In genomic region chr13:62926479-62926878, GRCm38 (mm10) we compare ENCODE assay signal across 9 mouse cellular contexts. TPM values are rescaled to one million over a fixed set of nuclear protein-coding genes. Genes with fewer than 3 reads are reported as not detected.
DNase-seq lines count a peak whose midpoint lies in the region; ATAC-seq and TF ChIP-seq lines count a peak whose summit lies in the region.
"Had no signal": no experiment of that assay in that cellular context is flagged by ENCODE, and none has a peak within 500 bp of the region (broad histone marks: within the 10 kb centered on the region; RNA-seq: fewer than 3 reads in every experiment).

No protein-coding gene starts in this region.

- no peak for ATAC-seq in liver, embryonic 11.5 days (replicated peaks; ENCODE audit: low FRiP score)
- peak; percentile 67; the same call in 1 of the 2 replicates for ATAC-seq in hindbrain, embryonic 16.5 days
- ATAC-seq in midbrain, postnatal 0 days (ENCODE audit: low FRiP score), result 0 out of 2 replicates have a peak, but pooled peaks have one; percentile 28
- ATAC-seq in erythroblast, adult 5-6 weeks (replicated peaks; ENCODE audit: low FRiP score, poor library complexity, severe bottlenecking), result no peak

- H3K9me3 ChIP-seq in liver, embryonic 11.5 days (ENCODE audit: control insufficient read depth, low read length), result no peaks in the 10 kb centered on the region
- no peaks in the 10 kb centered on the region for H3K9me3 ChIP-seq in hindbrain, embryonic 16.5 days (ENCODE audit: control insufficient read depth, low read length)
- no peaks in the 10 kb centered on the region for H3K9me3 ChIP-seq in limb, embryonic 10.5 days (replicated peaks)
- H3K9me3 ChIP-seq in midbrain, postnatal 0 days (ENCODE audit: low read length), result no peaks in the 10 kb centered on the region
- H3K9me3 ChIP-seq: embryonic facial prominence, embryonic 15.5 days had no signal

- no peaks in the 10 kb centered on the region for H3K4me1 ChIP-seq in liver, embryonic 11.5 days (replicated peaks; ENCODE audit: control insufficient read depth, insufficient read depth, low read length)
- H3K4me1 ChIP-seq in cortical plate, adult 2 months (ENCODE audit: control insufficient read depth, insufficient read depth, low read length), result no peaks in the 10 kb centered on the region
- H3K4me1 ChIP-seq in hindbrain, embryonic 16.5 days (ENCODE audit: control insufficient read depth, insufficient read depth, low read depth, low read length), result no peaks in the 10 kb centered on the region
- peaks cover 12% of the 10 kb centered on the region; the same call in 1 of the 2 replicates for H3K4me1 ChIP-seq in limb, embryonic 10.5 days
- no peaks in the 10 kb centered on the region for H3K4me1 ChIP-seq in midbrain, postnatal 0 days (ENCODE audit: insufficient read depth, low read length)

- no peak overlapping the region for H3K4me3 ChIP-seq in liver, embryonic 11.5 days (ENCODE audit: low read depth, low read length)
- no peak overlapping the region for H3K4me3 ChIP-seq in cortical plate, adult 2 months (ENCODE audit: insufficient read depth, low read length)
- no peak overlapping the region for H3K4me3 ChIP-seq in hindbrain, embryonic 16.5 days (ENCODE audit: low read length)
- no peak overlapping the region for H3K4me3 ChIP-seq in limb, embryonic 10.5 days
- H3K4me3 ChIP-seq in midbrain, postnatal 0 days (ENCODE audit: low read depth, low read length), result no peak overlapping the region
- H3K4me3 ChIP-seq: embryonic facial prominence, embryonic 15.5 days had no signal

- H3K27ac ChIP-seq in liver, embryonic 11.5 days (ENCODE audit: low read depth, low read length), result no peak overlapping the region
- no peak overlapping the region for H3K27ac ChIP-seq in cortical plate, adult 2 months (ENCODE audit: insufficient read depth, low read length)
- no peak overlapping the region for H3K27ac ChIP-seq in hindbrain, embryonic 16.5 days (ENCODE audit: low read depth, low read length)
- no peak overlapping the region for H3K27ac ChIP-seq in limb, embryonic 10.5 days
- H3K27ac ChIP-seq in midbrain, postnatal 0 days (ENCODE audit: low read depth, low read length), result no peak overlapping the region
- H3K27ac ChIP-seq: embryonic facial prominence, embryonic 15.5 days had no signal

- H3K27me3 ChIP-seq in liver, embryonic 11.5 days (replicated peaks; ENCODE audit: control insufficient read depth, insufficient read depth, low read length), result no peaks in the 10 kb centered on the region
- no peaks in the 10 kb centered on the region for H3K27me3 ChIP-seq in hindbrain, embryonic 16.5 days (replicated peaks; ENCODE audit: control insufficient read depth, insufficient read depth, low read length)
- H3K27me3 ChIP-seq in limb, embryonic 10.5 days (ENCODE audit: low read depth, poor library complexity, severe bottlenecking), result no peaks in the 10 kb centered on the region
- no peaks in the 10 kb centered on the region for H3K27me3 ChIP-seq in midbrain, postnatal 0 days (ENCODE audit: insufficient read depth, low read length)
- H3K27me3 ChIP-seq: embryonic facial prominence, embryonic 15.5 days had no signal

- peak; percentile 66 for TF ChIP-seq CTCF in cortical plate, adult 2 months (IDR thresholded peaks at IDR 0.05; ENCODE audit: extremely low read depth, insufficient read depth, low read length)
- peak; percentile 75 for TF ChIP-seq CTCF in midbrain, postnatal 0 days (IDR thresholded peaks at IDR 0.05)

- no peak for TF ChIP-seq POLR2A in cortical plate, adult 2 months (IDR thresholded peaks at IDR 0.05; ENCODE audit: extremely low read depth, insufficient read depth, low read length)

- 75% methylated on average over 1 of the region's 1 CpGs for WGBS in liver, embryonic 11.5 days
- 57% methylated on average over 1 of the region's 1 CpGs for WGBS in hindbrain, embryonic 16.5 days
- WGBS in limb, embryonic 10.5 days, result 63% methylated on average over 1 of the region's 1 CpGs
- WGBS in midbrain, postnatal 0 days, result 79% methylated on average over 1 of the region's 1 CpGs

- DNase-seq in liver (peak; percentile 48), WW6 (ENCODE audit: low read depth, low spot score) (peak; percentile 28)
- DNase-seq in liver, embryonic 11.5 days (ENCODE audit: low spot score), result no peak
- DNase-seq in limb, embryonic 10.5 days (ENCODE audit: low spot score), result peak; percentile 65
- peak; percentile 63 for DNase-seq in midbrain, postnatal 0 days (ENCODE audit: low spot score)

- no peak overlapping the region for H3K9ac ChIP-seq in liver, embryonic 11.5 days (ENCODE audit: low read depth, low read length)
- no peak overlapping the region for H3K9ac ChIP-seq in hindbrain, embryonic 16.5 days (ENCODE audit: low read depth, low read length)
- H3K9ac ChIP-seq in midbrain, postnatal 0 days (replicated peaks; ENCODE audit: low read length, poor library complexity, severe bottlenecking), result no peak overlapping the region
- H3K9ac ChIP-seq: embryonic facial prominence, embryonic 15.5 days had no signal

- no peaks in the 10 kb centered on the region for H3K36me3 ChIP-seq in liver, embryonic 11.5 days (ENCODE audit: control insufficient read depth, insufficient read depth, low read length)
- no peaks in the 10 kb centered on the region for H3K36me3 ChIP-seq in hindbrain, embryonic 16.5 days (ENCODE audit: control insufficient read depth, insufficient read depth, low read length)
- no peaks in the 10 kb centered on the region for H3K36me3 ChIP-seq in limb, embryonic 10.5 days
- H3K36me3 ChIP-seq in midbrain, postnatal 0 days (ENCODE audit: insufficient read depth, low read length), result no peaks in the 10 kb centered on the region
- H3K36me3 ChIP-seq: embryonic facial prominence, embryonic 15.5 days had no signal

- H3K4me2 ChIP-seq in liver, embryonic 11.5 days, result no peak overlapping the region
- no peak overlapping the region for H3K4me2 ChIP-seq in hindbrain, embryonic 16.5 days (ENCODE audit: low read length)
- no peak overlapping the region for H3K4me2 ChIP-seq in midbrain, postnatal 0 days (ENCODE audit: low read depth, low read length, poor library complexity, severe bottlenecking)
- H3K4me2 ChIP-seq: embryonic facial prominence, embryonic 15.5 days had no signal

RNA-seq across cellular contexts. Expression of gene 2010111I01Rik, which starts 38.2 kb away (rescaled TPM):
- polyA plus RNA-seq in liver, embryonic 11.5 days (2014; fragmentation: Nextera tagmentation; extraction: Ambion mirVana), result 30.6 and 31.8 TPM in 2 replicates
- 117 and 128 TPM in 2 replicates for polyA plus RNA-seq in cortical plate, adult 2 months (2012; rRNA removed)
- 28.6 and 30.1 TPM in 2 replicates for polyA plus RNA-seq in hindbrain, embryonic 16.5 days (2015; fragmentation: Nextera tagmentation; extraction: Ambion mirVana)
- 107 and 122 TPM in 2 replicates for polyA plus RNA-seq in limb, embryonic 10.5 days (2016; fragmentation: Nextera tagmentation; extraction: Ambion mirVana)
- total RNA-seq in midbrain, postnatal 0 days (2014; rRNA removed), result 30.3 and 44.8 TPM in 2 replicates
- 16.2 and 18.5 TPM in 2 replicates for polyA plus RNA-seq in midbrain, postnatal 0 days (2015; fragmentation: Nextera tagmentation; extraction: Ambion mirVana)
- total RNA-seq in erythroblast, adult 5-6 weeks (2015; ENCODE audit: low replicate concordance), result 3.8 and 10.2 TPM in 2 replicates
- total RNA-seq in erythroblast, adult 5-6 weeks (2017; ENCODE audit: low replicate concordance), result 6.4 and 10.6 TPM in 2 replicates

RNA-seq across cellular contexts. Expression of gene Fbp1, which starts 38.4 kb away (rescaled TPM):
- polyA plus RNA-seq in liver, embryonic 11.5 days (2014; fragmentation: Nextera tagmentation; extraction: Ambion mirVana), result not detected in 2 replicates
- polyA plus RNA-seq in cortical plate, adult 2 months (2012; rRNA removed), result 0.40 and 0.69 TPM in 2 replicates
- polyA plus RNA-seq in hindbrain, embryonic 16.5 days (2015; fragmentation: Nextera tagmentation; extraction: Ambion mirVana), result 0.55 and 0.68 TPM in 2 replicates
- polyA plus RNA-seq in limb, embryonic 10.5 days (2016; fragmentation: Nextera tagmentation; extraction: Ambion mirVana), result not detected in 2 replicates
- total RNA-seq in midbrain, postnatal 0 days (2014; rRNA removed), result not detected in 2 replicates
- polyA plus RNA-seq in midbrain, postnatal 0 days (2015; fragmentation: Nextera tagmentation; extraction: Ambion mirVana), result 0.27 and 0.44 TPM in 2 replicates
- total RNA-seq in erythroblast, adult 5-6 weeks (2015; ENCODE audit: low replicate concordance), result 7.1 TPM in 1 of 2 replicates, not detected in the other
- total RNA-seq in erythroblast, adult 5-6 weeks (2017; ENCODE audit: low replicate concordance), result 0.28 and 4.9 TPM in 2 replicates

Comparison
In these comparisons a context has a peak if more than half of its experiments do, and no peak if none do; other contexts are left out.
1. ATAC-seq: peak in hindbrain, embryonic 16.5 days (single experiment) and midbrain, postnatal 0 days (single experiment); none in liver, embryonic 11.5 days (single experiment) and erythroblast, adult 5-6 weeks (single experiment).